Mouse (Mus musculus): ENCODE results near the gene Nfia. TPM values are rescaled to one million over a fixed set of nuclear protein-coding genes. Genes with fewer than 3 reads are reported as not detected.

The Nfia gene
- polyA plus RNA-seq, 1 experiment from 2014 or later = 31.1 TPM

GRCm38 (mm10) chr4:98099433-98099832 is 326.9 kb downstream of the Nfia start:
- Histone ChIP-seq H3K9me3 (no peaks in the 10 kb centered on the region), H3K9ac (no peak overlapping the region), H3K27ac (replicated peaks) (no peak overlapping the region), H3K27me3 (replicated peaks) (no peaks in the 10 kb centered on the region), H3K4me3 (no peak overlapping the region), H3K36me3 (peaks cover 19% of the 10 kb centered on the region), H3K4me2 (no peak overlapping the region), H3K4me1 (peaks cover 58% of the 10 kb centered on the region)
- 60% methylated on average over 5 of the region's 5 CpGs for WGBS
- ATAC-seq (ENCODE audit: extremely low read depth, insufficient number of reproducible peaks, low FRiP score, low TSS enrichment) = no peak

GRCm38 (mm10) chr4:98101153-98102096 is 328.9 kb downstream of the Nfia start:
- H3K36me3 ChIP-seq = peaks cover 13% of the 10 kb centered on the region
- H3K4me1 ChIP-seq = peaks cover 74% of the 10 kb centered on the region
- H3K4me2 ChIP-seq = no peak overlapping the region
- H3K4me3 ChIP-seq = no peak overlapping the region
- peak overlapping the region; percentile 56; the same call in 1 of the 2 replicates for H3K9ac ChIP-seq
- WGBS = 50% methylated on average over 10 of the region's 10 CpGs
- peak overlapping the region; percentile 73 for H3K27ac ChIP-seq (replicated peaks)
- H3K9me3 ChIP-seq = no peaks in the 10 kb centered on the region
- H3K27me3 ChIP-seq (replicated peaks) = no peaks in the 10 kb centered on the region
- no peak for ATAC-seq (ENCODE audit: extremely low read depth, insufficient number of reproducible peaks, low FRiP score, low TSS enrichment)

GRCm38 (mm10) chr4:98102625-98103336 is 330.2 kb downstream of the Nfia start:
- H3K36me3 ChIP-seq = peaks cover 7% of the 10 kb centered on the region
- no peaks in the 10 kb centered on the region for H3K27me3 ChIP-seq (replicated peaks)
- WGBS = 75% methylated on average over 24 of the region's 24 CpGs
- H3K27ac ChIP-seq (replicated peaks) = peak overlapping the region; percentile 9; the same call in 1 of the 2 replicates
- H3K4me1 ChIP-seq = peaks cover 82% of the 10 kb centered on the region
- H3K4me2 ChIP-seq = no peak overlapping the region
- H3K4me3 ChIP-seq = no peak overlapping the region
- no peak for ATAC-seq (ENCODE audit: extremely low read depth, insufficient number of reproducible peaks, low FRiP score, low TSS enrichment)
- H3K9ac ChIP-seq = peak overlapping the region; percentile 48; the same call in 1 of the 2 replicates
- no peaks in the 10 kb centered on the region for H3K9me3 ChIP-seq

- 77% methylated on average over 2 of the region's 2 CpGs for WGBS
- H3K4me3 ChIP-seq = no peak overlapping the region
- H3K4me1 ChIP-seq = peaks cover 82% of the 10 kb centered on the region
- peaks cover 3% of the 10 kb centered on the region; the same call in 1 of the 2 replicates for H3K36me3 ChIP-seq
- 0 out of 2 replicates have a peak overlapping the region, but pooled peaks have one; percentile 48 for H3K9ac ChIP-seq
- no peaks in the 10 kb centered on the region for H3K27me3 ChIP-seq (replicated peaks)
- no peak for ATAC-seq (ENCODE audit: extremely low read depth, insufficient number of reproducible peaks, low FRiP score, low TSS enrichment)
- H3K4me2 ChIP-seq = no peak overlapping the region
- H3K27ac ChIP-seq (replicated peaks) = peak overlapping the region; percentile 9; the same call in 1 of the 2 replicates
- H3K9me3 ChIP-seq = no peaks in the 10 kb centered on the region
Observed at GRCm38 (mm10) chr4:98103337-98103666, 330.8 kb downstream of the Nfia start.

- peaks cover 81% of the 10 kb centered on the region for H3K4me1 ChIP-seq
- H3K4me2 ChIP-seq = no peak overlapping the region
- H3K9ac ChIP-seq = no peak overlapping the region
- no peak for ATAC-seq (ENCODE audit: extremely low read depth, insufficient number of reproducible peaks, low FRiP score, low TSS enrichment)
- H3K27me3 ChIP-seq (replicated peaks) = no peaks in the 10 kb centered on the region
- 83% methylated on average over 8 of the region's 8 CpGs for WGBS
- peaks cover 3% of the 10 kb centered on the region; the same call in 1 of the 2 replicates for H3K36me3 ChIP-seq
- no peak overlapping the region for H3K27ac ChIP-seq (replicated peaks)
- H3K9me3 ChIP-seq = no peaks in the 10 kb centered on the region
- H3K4me3 ChIP-seq = no peak overlapping the region
Observed at GRCm38 (mm10) chr4:98104161-98104560, 331.6 kb downstream of the Nfia start.

GRCm38 (mm10) chr4:98104911-98105702 is 332.6 kb downstream of the Nfia start:
- Histone ChIP-seq H3K36me3 (peaks cover 3% of the 10 kb centered on the region; the same call in 1 of the 2 replicates), H3K4me1 (peaks cover 78% of the 10 kb centered on the region), H3K4me2 (no peak overlapping the region), H3K9ac (no peak overlapping the region), H3K9me3 (no peaks in the 10 kb centered on the region), H3K27ac (replicated peaks) (peak overlapping the region; percentile 73), H3K27me3 (replicated peaks) (no peaks in the 10 kb centered on the region), H3K4me3 (no peak overlapping the region)
- 44% methylated on average over 9 of the region's 9 CpGs for WGBS
- ATAC-seq (ENCODE audit: extremely low read depth, insufficient number of reproducible peaks, low FRiP score, low TSS enrichment) = no peak

GRCm38 (mm10) chr4:98105971-98106370 is 333.4 kb downstream of the Nfia start:
- Histone ChIP-seq H3K4me2 (0 out of 2 replicates have a peak overlapping the region, but pooled peaks have one; percentile 18), H3K27ac (replicated peaks) (peak overlapping the region; percentile 73), H3K4me1 (peaks cover 76% of the 10 kb centered on the region), H3K9me3 (no peaks in the 10 kb centered on the region), H3K4me3 (no peak overlapping the region), H3K9ac (peak overlapping the region; percentile 25), H3K36me3 (peaks cover 3% of the 10 kb centered on the region), H3K27me3 (replicated peaks) (no peaks in the 10 kb centered on the region)
- ATAC-seq (ENCODE audit: extremely low read depth, insufficient number of reproducible peaks, low FRiP score, low TSS enrichment) = no peak
- WGBS = 60% methylated on average over 6 of the region's 6 CpGs

GRCm38 (mm10) chr4:98106445-98107092 is 334.0 kb downstream of the Nfia start:
- H3K27me3 ChIP-seq (replicated peaks) = no peaks in the 10 kb centered on the region
- H3K4me1 ChIP-seq = peaks cover 70% of the 10 kb centered on the region
- H3K27ac ChIP-seq (replicated peaks) = peak overlapping the region; percentile 80
- WGBS = 39% methylated on average over 14 of the region's 14 CpGs
- ATAC-seq (ENCODE audit: extremely low read depth, insufficient number of reproducible peaks, low FRiP score, low TSS enrichment) = no peak
- H3K9ac ChIP-seq = peak overlapping the region; percentile 25
- H3K4me3 ChIP-seq = no peak overlapping the region
- H3K36me3 ChIP-seq = peaks cover 9% of the 10 kb centered on the region
- H3K4me2 ChIP-seq = peak overlapping the region; percentile 18; the same call in 1 of the 2 replicates
- no peaks in the 10 kb centered on the region for H3K9me3 ChIP-seq

GRCm38 (mm10) chr4:98107093-98107453 is 334.5 kb downstream of the Nfia start:
- 32% methylated on average over 4 of the region's 4 CpGs for WGBS
- no peaks in the 10 kb centered on the region for H3K9me3 ChIP-seq
- H3K4me1 ChIP-seq = peaks cover 65% of the 10 kb centered on the region
- no peaks in the 10 kb centered on the region for H3K27me3 ChIP-seq (replicated peaks)
- ATAC-seq (ENCODE audit: extremely low read depth, insufficient number of reproducible peaks, low FRiP score, low TSS enrichment) = no peak
- peak overlapping the region; percentile 42; the same call in 1 of the 2 replicates for H3K9ac ChIP-seq
- H3K27ac ChIP-seq (replicated peaks) = peak overlapping the region; percentile 80
- H3K36me3 ChIP-seq = peaks cover 10% of the 10 kb centered on the region
- H3K4me2 ChIP-seq = 0 out of 2 replicates have a peak overlapping the region, but pooled peaks have one; percentile 18
- H3K4me3 ChIP-seq = no peak overlapping the region

- ATAC-seq (ENCODE audit: extremely low read depth, insufficient number of reproducible peaks, low FRiP score, low TSS enrichment) = no peak
Observed at GRCm38 (mm10) chr4:98107936-98108675, 335.6 kb downstream of the Nfia start.

More at GRCm38 (mm10) chr4:98107936-98108675, 335.6 kb downstream of the Nfia start:
- Histone ChIP-seq H3K27ac (replicated peaks) (peak overlapping the region; percentile 80), H3K4me1 (peaks cover 62% of the 10 kb centered on the region), H3K9ac (peak overlapping the region; percentile 42), H3K27me3 (replicated peaks) (no peaks in the 10 kb centered on the region), H3K4me2 (peak overlapping the region; percentile 27; the same call in 1 of the 2 replicates), H3K4me3 (no peak overlapping the region), H3K9me3 (no peaks in the 10 kb centered on the region), H3K36me3 (peaks cover 10% of the 10 kb centered on the region)
- WGBS = 32% methylated on average over 9 of the region's 9 CpGs
